Mouse (Mus musculus) stomach, embryonic 16.5 days (tissue): ENCODE results near the gene Krtap19-4. TPM values are rescaled to one million over a fixed set of nuclear protein-coding genes. Genes with fewer than 3 reads are reported as not detected.

Experiments
- ATAC-seq: fragments of 200-750 bp; cut with Nextera tagmentation; 2 replicates; pipeline ENCODE4 v1.8.0; 2017; ENCODE audit warnings: moderate number of reproducible peaks, moderate TSS enrichment; ENCODE audit not compliant: insufficient read depth, low FRiP score
- H3K27ac ChIP-seq: fragments of 300-500 bp; sonication (generic); 2 replicates; pipeline ENCODE4 v1.5.1; 2014; ENCODE audit warnings: low read length
- H3K27me3 ChIP-seq: fragments of 300-500 bp; sonication (generic); 2 replicates; pipeline ENCODE4 v1.6.1; 2014; ENCODE audit warnings: low read length, control low read depth, mixed read lengths; ENCODE audit not compliant: control insufficient read depth, insufficient read depth
- H3K36me3 ChIP-seq: fragments of 300-500 bp; sonication (generic); 2 replicates; pipeline ENCODE4 v1.6.1; 2014; ENCODE audit warnings: low read length; ENCODE audit not compliant: control insufficient read depth, insufficient read depth
- H3K4me1 ChIP-seq: fragments of 300-500 bp; sonication (generic); 2 replicates; pipeline ENCODE4 v1.6.1; 2014; ENCODE audit warnings: low read length, control low read depth, mixed read lengths; ENCODE audit not compliant: control insufficient read depth, insufficient read depth
- H3K4me2 ChIP-seq: fragments of 300-500 bp; sonication (generic); 2 replicates; pipeline ENCODE4 v1.6.1; 2014; ENCODE audit warnings: low read depth, low read length, mixed read lengths
- H3K4me3 ChIP-seq: fragments of 300-500 bp; sonication (generic); replicated peaks from 2 replicates; pipeline ENCODE4 v1.5.1; 2014; ENCODE audit warnings: mild to moderate bottlenecking, low read length
- H3K9ac ChIP-seq: fragments of 300-500 bp; sonication (generic); 2 replicates; pipeline ENCODE4 v1.6.1; 2014; ENCODE audit warnings: low read length
- H3K9me3 ChIP-seq: fragments of 300-500 bp; sonication (generic); replicated peaks from 2 replicates; pipeline ENCODE4 v1.6.1; 2016; ENCODE audit warnings: low read length, control low read depth; ENCODE audit not compliant: control insufficient read depth
- WGBS: fragments of 180-500 bp; shearing (Covaris S2); extraction: QIAGEN DNeasy Blood & Tissue Kit; methylation state at CpG from one replicate; pipeline ENCODE4 v1.1.7; 2014; 5-methylcytosine and 5-hydroxymethylcytosine counted together
- polyA plus RNA-seq: library from polyadenylated mRNA; unstranded; fragments of >200 nt; fragmentation: Nextera tagmentation; extraction: Ambion mirVana; gene quantifications from 2 replicates; pipeline ENCODE4 v1.2.1, GENCODE M21; 2015

The Krtap19-4 gene
- polyA plus RNA-seq, 1 experiment from 2014 or later = not detected

DNA sequence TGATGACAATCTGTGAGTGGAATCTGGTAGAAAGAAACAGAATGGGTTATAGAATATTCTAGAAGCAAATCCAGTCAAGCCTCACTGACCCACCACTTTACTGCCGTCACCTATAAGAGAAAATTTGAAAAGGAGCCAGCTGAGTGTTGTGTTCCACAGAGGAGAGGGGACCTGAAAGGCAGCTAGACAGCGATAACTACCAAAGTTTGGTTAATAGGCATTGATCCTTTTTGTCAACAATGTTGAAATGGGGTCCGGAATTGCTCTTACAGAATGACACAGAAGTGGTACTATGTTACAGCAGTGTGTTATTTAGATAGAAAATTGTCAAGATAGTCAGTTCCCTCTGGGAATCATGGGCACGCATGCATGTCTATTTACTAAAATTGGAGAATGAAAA, 36.3 kb downstream of the Krtap19-4 start:
- ATAC-seq = no peak
- Histone ChIP-seq H3K9ac (no peak overlapping the region), H3K36me3 (no peaks in the 10 kb centered on the region), H3K9me3 (no peaks in the 10 kb centered on the region), H3K4me2 (no peak overlapping the region), H3K4me1 (no peaks in the 10 kb centered on the region), H3K4me3 (no peak overlapping the region), H3K27ac (no peak overlapping the region), H3K27me3 (no peaks in the 10 kb centered on the region)
- WGBS = 68% methylated on average over 4 of the region's 4 CpGs

DNA sequence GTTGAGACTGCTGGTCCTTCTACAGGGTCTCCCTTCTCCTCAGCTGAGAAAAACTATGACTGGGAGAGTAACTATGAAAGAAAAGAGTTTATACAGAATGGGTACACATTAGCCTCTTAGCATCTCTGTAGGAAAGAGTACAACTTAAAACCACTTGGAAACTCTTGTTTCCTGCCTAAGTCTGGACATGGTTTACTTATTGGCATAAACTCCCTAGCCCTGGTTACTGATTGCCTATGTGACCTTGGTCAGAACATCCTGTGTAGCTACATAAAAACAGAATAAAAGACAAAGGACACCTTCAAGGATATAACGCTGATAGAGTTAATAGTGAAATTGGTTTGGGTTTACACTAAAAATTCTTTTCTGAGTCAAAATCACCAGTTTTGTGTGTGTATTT, 37.5 kb downstream of the Krtap19-4 start:
- WGBS = 91% methylated on average over 1 of the region's 1 CpGs

More for the DNA sequence above, 37.5 kb downstream of the Krtap19-4 start:
- Histone ChIP-seq H3K36me3 (no peaks in the 10 kb centered on the region), H3K9ac (no peak overlapping the region), H3K4me1 (no peaks in the 10 kb centered on the region), H3K9me3 (no peaks in the 10 kb centered on the region), H3K27ac (no peak overlapping the region), H3K4me3 (no peak overlapping the region), H3K27me3 (no peaks in the 10 kb centered on the region), H3K4me2 (no peak overlapping the region)
- no peak for ATAC-seq

Other genes with a start within 250 kb of the Krtap19-4 start
- not detected in 2 replicates for gene Krtap26-1, start 237.3 kb downstream of the Krtap19-4 start, polyA plus RNA-seq
- not detected in 2 replicates for gene Krtap27-1, start 213.4 kb downstream of the Krtap19-4 start, polyA plus RNA-seq
- gene 2310061N02Rik, start 177.1 kb downstream of the Krtap19-4 start, polyA plus RNA-seq = not detected in 2 replicates
- gene Krtap13-1, start 156.2 kb downstream of the Krtap19-4 start, polyA plus RNA-seq = not detected in 2 replicates
- gene Krtap13, start 133.5 kb downstream of the Krtap19-4 start, polyA plus RNA-seq = not detected in 2 replicates
- gene 2310034C09Rik, start 126.2 kb downstream of the Krtap19-4 start, polyA plus RNA-seq = not detected in 2 replicates
- not detected in 2 replicates for gene 2310057N15Rik, start 110.9 kb downstream of the Krtap19-4 start, polyA plus RNA-seq
- gene Gm5965, start 107.2 kb downstream of the Krtap19-4 start, polyA plus RNA-seq = not detected in 2 replicates
- not detected in 2 replicates for gene Gm20741, start 72.9 kb downstream of the Krtap19-4 start, polyA plus RNA-seq
- not detected in 2 replicates for gene Krtap15, start 64.9 kb downstream of the Krtap19-4 start, polyA plus RNA-seq
- gene Krtap14, start 58.9 kb downstream of the Krtap19-4 start, polyA plus RNA-seq = not detected in 2 replicates
- gene Krtap19-1, start 15.7 kb downstream of the Krtap19-4 start, polyA plus RNA-seq = not detected in 2 replicates
- gene Krtap19-2, start 10.8 kb downstream of the Krtap19-4 start, polyA plus RNA-seq = not detected in 2 replicates
- gene Krtap19-3, start 7.1 kb downstream of the Krtap19-4 start, polyA plus RNA-seq = not detected in 2 replicates
- gene Krtap19-5, start 11.4 kb upstream of the Krtap19-4 start, polyA plus RNA-seq = not detected in 2 replicates
- not detected in 2 replicates for gene Krtap19-9b, start 47.2 kb upstream of the Krtap19-4 start, polyA plus RNA-seq
- gene Krtap16-3, start 77.8 kb upstream of the Krtap19-4 start, polyA plus RNA-seq = not detected in 2 replicates
- gene Krtap22-2, start 125.7 kb upstream of the Krtap19-4 start, polyA plus RNA-seq = not detected in 2 replicates
- not detected in 2 replicates for gene Gm10229, start 130.2 kb upstream of the Krtap19-4 start, polyA plus RNA-seq
- not detected in 2 replicates for gene Krtap6-1, start 146.6 kb upstream of the Krtap19-4 start, polyA plus RNA-seq
- gene Gm10228, start 156.4 kb upstream of the Krtap19-4 start, polyA plus RNA-seq = not detected in 2 replicates
- gene Krtap6-5, start 162.8 kb upstream of the Krtap19-4 start, polyA plus RNA-seq = not detected in 2 replicates
- gene 1110025L11Rik, start 178.9 kb upstream of the Krtap19-4 start, polyA plus RNA-seq = not detected in 2 replicates
- gene Krtap6-3, start 198.9 kb upstream of the Krtap19-4 start, polyA plus RNA-seq = not detected in 2 replicates